Comparison of ENCODE assay signal across 24 mouse cellular contexts in genomic region chr14:48815941-48816340, GRCm38 (mm10).
"Had no signal": no experiment of that assay in that cellular context is flagged by ENCODE, and none has a peak within 500 bp of the region (broad histone marks: within the 10 kb centered on the region; RNA-seq: fewer than 3 reads in every experiment).

No protein-coding gene starts in this region.

- DNase-seq: gastrocnemius, postnatal 14 days; gastrocnemius, postnatal 36 days; heart, adult 11 months; heart, adult 2 months; heart, postnatal 14 days; heart, postnatal 36 days; kidney, adult 11 months; kidney, adult 2 months; kidney, adult 9 months; kidney, postnatal 14 days; kidney, postnatal 36 days; layer of hippocampus, adult 9-11 months; layer of hippocampus, postnatal 36 days had no signal

- H3K27me3 ChIP-seq: heart, embryonic 13.5 days; heart, embryonic 15.5 days; hindbrain, embryonic 13.5 days; hindbrain, embryonic 15.5 days; kidney, embryonic 15.5 days; limb, embryonic 13.5 days; limb, embryonic 15.5 days had no signal

- H3K9ac ChIP-seq: heart, embryonic 13.5 days; heart, embryonic 15.5 days; hindbrain, embryonic 13.5 days; hindbrain, embryonic 15.5 days; kidney, embryonic 15.5 days; limb, embryonic 13.5 days; limb, embryonic 15.5 days had no signal

- H3K4me3 ChIP-seq: heart, adult 2 months; heart, embryonic 13.5 days; heart, embryonic 15.5 days; hindbrain, embryonic 13.5 days; hindbrain, embryonic 15.5 days; kidney, embryonic 15.5 days; limb, embryonic 13.5 days; limb, embryonic 15.5 days had no signal

- H3K4me2 ChIP-seq: heart, embryonic 11.5 days; heart, embryonic 13.5 days; heart, embryonic 15.5 days; hindbrain, embryonic 13.5 days; hindbrain, embryonic 15.5 days; kidney, embryonic 15.5 days; limb, embryonic 13.5 days; limb, embryonic 15.5 days had no signal

- ATAC-seq: hindbrain, postnatal 0 days; intestine, embryonic 16.5 days had no signal

- H3K27ac ChIP-seq: heart, adult 2 months; heart, embryonic 13.5 days; heart, embryonic 15.5 days; hindbrain, embryonic 13.5 days; hindbrain, embryonic 15.5 days; hindbrain, postnatal 0 days; kidney, embryonic 15.5 days; kidney, postnatal 0 days; limb, embryonic 13.5 days; limb, embryonic 15.5 days had no signal

- H3K4me1 ChIP-seq: heart, embryonic 13.5 days; heart, embryonic 15.5 days; hindbrain, embryonic 13.5 days; hindbrain, embryonic 15.5 days; kidney, embryonic 15.5 days; limb, embryonic 13.5 days; limb, embryonic 15.5 days had no signal

- H3K36me3 ChIP-seq: heart, embryonic 13.5 days; heart, embryonic 15.5 days; hindbrain, embryonic 13.5 days; hindbrain, embryonic 15.5 days; kidney, embryonic 15.5 days; limb, embryonic 13.5 days; limb, embryonic 15.5 days had no signal

- H3K9me3 ChIP-seq: heart, embryonic 13.5 days; heart, embryonic 15.5 days; hindbrain, embryonic 13.5 days; hindbrain, embryonic 15.5 days; kidney, embryonic 15.5 days; limb, embryonic 13.5 days; limb, embryonic 15.5 days had no signal
